Mouse (Mus musculus) liver, embryonic 13.5 days (tissue): ENCODE measurements around the gene Dek. TPM values are rescaled to one million over a fixed set of nuclear protein-coding genes. Genes with fewer than 3 reads are reported as not detected.

Experiments used
- polyA plus RNA-seq: library from polyadenylated mRNA; unstranded; fragments of >200 nt; fragmentation: Nextera tagmentation; extraction: Ambion mirVana; gene quantifications from 2 replicates; pipeline ENCODE4 v1.2.1, GENCODE M21; 2015

Dek gene
- polyA plus RNA-seq, 1 experiment from 2014 or later = 493 TPM

Other genes with a start within 250 kb of the Dek start
- gene Kif13a, start 176.3 kb downstream of the Dek start, polyA plus RNA-seq = 2.3 and 2.5 TPM in 2 replicates
- gene Nhlrc1, start 91.4 kb downstream of the Dek start, polyA plus RNA-seq = 0.63 and 0.73 TPM in 2 replicates
- gene Kdm1b, start 62.7 kb downstream of the Dek start, polyA plus RNA-seq = 3.0 and 4.6 TPM in 2 replicates
- gene Tpmt, start 61.5 kb downstream of the Dek start, polyA plus RNA-seq = 11.1 and 12.9 TPM in 2 replicates
- 0.93 and 0.98 TPM in 2 replicates for gene Rnf144b, start 16.5 kb upstream of the Dek start, polyA plus RNA-seq